Mouse (Mus musculus) layer of hippocampus, postnatal 25 days (tissue): ENCODE measurements around the gene Olfr195. TPM values are rescaled to one million over a fixed set of nuclear protein-coding genes. Genes with fewer than 3 reads are reported as not detected.
"Not testable (repeated sequence)": the region's sequence is repeated elsewhere in the genome, so short reads cannot be mapped to it uniquely, and the experiment has no call there.

Experiments used
- DNase-seq, 2 experiments: peaks; one replicate each; pipeline ENCODE4 v3.0.0; 2022; ENCODE audit warnings: mixed read lengths in 2 of 2, low spot score in 1 of 2; ENCODE audit errors: extremely low spot score in 1 of 2
- total RNA-seq, 2 experiments: library from RNA; stranded (reverse); gene quantifications; 2 replicates each; pipeline ENCODE4 v1.2.3; 2021

Olfr195 gene
- not detected for total RNA-seq

DNA sequence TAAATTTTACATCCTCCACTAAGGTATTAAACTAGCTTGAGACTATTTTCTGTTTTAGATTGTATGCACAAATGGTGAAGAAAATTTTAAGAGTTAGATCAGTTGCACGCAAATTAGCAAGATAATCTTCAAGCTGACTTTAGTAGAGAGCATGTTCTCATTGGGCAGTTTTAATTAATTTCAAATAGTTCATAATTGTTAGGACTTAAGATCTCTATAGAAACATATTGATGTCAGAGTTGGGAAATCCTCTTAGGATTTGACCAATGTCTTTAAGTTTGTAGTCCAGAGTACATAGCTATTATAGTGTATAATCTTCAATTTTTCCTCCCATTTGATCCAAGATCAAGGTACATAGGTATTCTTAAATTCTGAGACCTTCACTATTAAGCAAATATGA, at the start of gene Olfr195:
Gene Olfr195 (plus strand): TSS at position 301 of the 400 bp plus-strand sequence.
- DNase-seq = no peak

DNA sequence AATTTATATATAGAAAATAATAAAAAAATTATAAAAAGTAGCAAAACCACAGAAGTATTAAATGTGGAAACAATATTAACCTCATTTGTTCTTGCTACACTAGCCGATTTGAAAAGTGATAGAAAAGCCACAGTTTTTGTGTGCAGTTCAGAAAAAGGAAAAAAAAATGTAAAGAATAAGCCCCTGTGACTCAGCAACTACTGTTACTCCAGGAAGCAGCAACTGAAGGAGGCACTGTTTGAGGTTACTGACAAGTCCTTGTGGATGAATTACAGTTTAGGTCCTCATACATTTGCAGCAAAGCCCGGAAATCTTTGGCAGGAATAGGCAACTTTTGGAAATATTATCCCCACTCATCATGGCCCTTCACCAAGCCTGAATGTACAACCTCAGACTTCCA, 41.5 kb upstream of the Olfr195 start:
- no peak for DNase-seq

DNA sequence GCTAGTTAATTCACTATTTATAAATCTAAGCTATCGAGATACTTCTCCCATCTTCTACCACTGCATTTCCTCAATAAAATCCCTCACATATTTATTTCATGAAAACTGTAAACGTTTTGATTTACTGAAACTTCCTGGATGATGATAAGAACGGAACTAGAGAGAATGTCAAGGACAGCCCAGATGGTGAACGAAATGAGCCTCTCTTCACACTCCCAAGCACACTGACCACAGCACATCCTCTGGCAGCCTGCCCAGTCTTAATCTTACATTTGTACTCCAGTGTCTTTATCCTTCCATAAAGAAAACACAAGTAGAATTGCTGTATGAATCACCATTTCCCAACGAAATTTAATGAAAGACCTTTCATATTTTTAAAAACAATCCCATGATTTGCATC, 38.3 kb upstream of the Olfr195 start:
- DNase-seq = not testable (repeated sequence)

DNA sequence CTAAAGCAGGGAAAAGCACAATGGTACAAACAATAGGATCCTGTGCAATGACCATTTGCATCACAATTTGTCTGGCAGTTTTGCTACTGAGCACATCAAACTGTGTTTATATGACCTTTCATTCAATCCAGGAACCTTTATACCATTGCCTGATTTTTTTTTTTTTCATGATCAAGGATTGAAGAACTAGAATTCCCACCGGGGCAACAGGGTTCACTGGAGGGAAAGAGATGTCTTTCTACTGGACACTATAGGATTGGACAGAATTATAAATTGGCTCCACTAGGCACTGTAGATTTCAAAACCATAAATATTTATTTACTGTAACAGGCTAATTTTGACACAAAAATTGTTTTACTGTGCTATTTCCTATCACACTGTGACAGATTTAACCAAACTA, 35.1 kb upstream of the Olfr195 start, which contains the start of gene Olfr193:
Gene Olfr193 (minus strand): TSS at position 101 of the 400 bp plus-strand sequence.
- no peak for DNase-seq

DNA sequence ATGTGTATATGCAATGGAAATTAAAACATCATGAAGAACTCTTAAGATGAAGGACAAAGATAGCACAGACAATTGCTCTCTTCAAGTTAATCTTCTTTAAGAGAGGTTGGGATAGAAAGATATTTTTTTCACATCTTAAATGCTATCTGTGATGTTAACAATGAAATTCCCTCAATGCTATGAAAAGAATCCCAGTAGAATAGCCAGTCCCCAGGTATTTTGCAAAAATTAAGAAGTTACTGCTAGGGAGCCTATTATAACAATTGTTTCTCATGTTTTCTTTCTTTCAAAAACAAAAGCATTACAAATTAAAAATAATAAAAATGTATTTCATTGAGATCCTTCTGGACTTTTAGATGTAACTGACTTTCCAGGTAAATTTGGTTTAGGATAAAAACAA, 25.9 kb upstream of the Olfr195 start, which contains the start of gene Olfr194:
Gene Olfr194 (minus strand): TSS at position 101 of the 400 bp plus-strand sequence.
- no peak for DNase-seq

DNA sequence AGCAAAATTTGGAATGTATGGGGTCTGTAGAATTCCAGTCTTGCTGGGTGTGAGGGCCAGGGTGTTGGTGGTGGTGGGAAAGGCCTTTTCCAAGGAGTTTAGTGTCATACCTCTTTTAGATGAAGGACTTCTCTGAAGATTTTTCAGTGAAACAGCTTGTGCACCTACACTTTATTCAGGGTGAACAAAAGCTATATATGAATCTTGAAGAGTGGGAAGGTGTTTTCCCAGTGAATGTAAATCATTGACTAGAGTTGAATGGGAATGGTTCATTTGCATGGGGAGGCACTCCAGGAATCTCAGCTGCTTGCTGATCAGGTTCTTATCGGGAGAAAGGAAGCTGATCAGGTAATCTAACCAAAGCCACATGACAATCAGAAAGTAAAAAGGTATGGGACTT, 16.1 kb upstream of the Olfr195 start:
- no peak for DNase-seq

DNA sequence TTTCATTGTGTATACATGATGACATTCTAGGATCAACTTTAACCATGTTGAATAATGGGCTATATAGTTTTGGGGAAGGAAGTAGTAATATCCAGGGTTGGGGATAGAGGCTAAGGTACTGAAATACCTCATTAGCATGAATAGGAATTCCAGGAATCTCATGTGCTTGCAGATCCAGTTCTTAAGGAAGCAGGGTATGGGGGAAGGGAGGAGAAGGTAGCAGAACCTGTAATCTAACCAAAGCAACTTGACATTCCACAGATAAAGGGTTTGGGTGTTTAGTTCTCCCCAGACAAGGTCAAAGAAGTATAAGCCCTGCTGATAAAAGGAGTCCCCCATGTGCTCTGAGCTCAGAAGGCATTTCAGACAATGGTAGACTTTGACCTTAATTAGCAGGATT, 5.7 kb upstream of the Olfr195 start:
- DNase-seq = no peak

DNA sequence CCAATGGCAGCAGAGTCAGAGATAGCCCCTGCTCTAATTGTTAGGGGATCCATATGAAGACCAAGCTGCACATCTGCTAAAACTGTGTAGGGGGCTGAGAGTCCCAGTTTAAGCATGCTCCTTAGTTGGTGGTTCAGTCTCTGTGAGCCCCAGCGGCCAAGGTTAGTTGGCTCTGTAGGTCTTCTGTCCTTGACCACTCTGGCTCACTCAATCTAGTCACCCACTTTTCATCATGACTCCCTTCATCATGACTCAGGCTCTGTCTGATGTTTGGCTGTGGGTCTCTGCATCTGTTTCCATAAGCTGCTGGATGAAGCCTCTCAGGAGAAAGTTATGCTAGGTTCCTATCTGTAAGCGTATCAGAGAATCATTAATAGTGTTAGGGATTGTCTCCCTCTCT, 5.2 kb downstream of the Olfr195 start:
- no peak for DNase-seq

DNA sequence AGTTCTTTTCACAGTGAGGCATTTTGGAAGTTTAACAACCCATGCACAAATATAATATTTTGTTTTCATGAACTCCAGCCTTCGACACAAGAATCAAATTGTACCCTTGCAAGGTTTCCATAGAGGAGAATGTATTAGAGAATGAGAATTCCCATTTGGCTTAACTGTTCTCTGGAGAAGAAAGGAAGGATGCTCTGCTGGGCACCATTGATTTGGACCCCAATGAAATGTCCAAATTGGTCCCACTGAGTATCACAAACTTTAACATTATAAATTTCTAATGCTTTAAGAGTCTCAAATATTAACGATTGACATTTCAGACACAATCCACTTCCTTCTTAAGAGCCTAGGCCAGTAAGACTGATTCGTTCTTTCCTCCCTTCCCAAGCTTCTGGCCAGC, 23.5 kb downstream of the Olfr195 start, which contains the start of gene Olfr196:
Gene Olfr196 (minus strand): TSS at position 101 of the 400 bp plus-strand sequence.
- DNase-seq = no peak

Other genes starting within 250 kb of the Olfr195 start
- not detected for gene Olfr181, start 218.3 kb upstream of the Olfr195 start, total RNA-seq
- not detected for gene Olfr180, start 217.7 kb upstream of the Olfr195 start, total RNA-seq
- gene Olfr183, start 151.7 kb upstream of the Olfr195 start, total RNA-seq = not detected
- not detected for gene Olfr186, start 116.8 kb upstream of the Olfr195 start, total RNA-seq
- gene Olfr187, start 107.3 kb upstream of the Olfr195 start, total RNA-seq = not detected
- gene Olfr190, start 69.0 kb upstream of the Olfr195 start, total RNA-seq = not detected
- gene Olfr191, start 57.2 kb upstream of the Olfr195 start, total RNA-seq = not detected
- not detected for gene Olfr193, start 35.2 kb upstream of the Olfr195 start, total RNA-seq
- not detected for gene Olfr194, start 26.0 kb upstream of the Olfr195 start, total RNA-seq
- not detected for gene Olfr196, start 23.4 kb downstream of the Olfr195 start, total RNA-seq
- gene Olfr198, start 56.5 kb downstream of the Olfr195 start, total RNA-seq = not detected
- not detected for gene Olfr199, start 72.7 kb downstream of the Olfr195 start, total RNA-seq
- not detected for gene Olfr201, start 125.6 kb downstream of the Olfr195 start, total RNA-seq
- not detected for gene Olfr202, start 139.7 kb downstream of the Olfr195 start, total RNA-seq
- gene Olfr203, start 151.8 kb downstream of the Olfr195 start, total RNA-seq = not detected
- not detected for gene Olfr204, start 171.2 kb downstream of the Olfr195 start, total RNA-seq
- not detected for gene Olfr205, start 184.1 kb downstream of the Olfr195 start, total RNA-seq
- gene Olfr206, start 202.2 kb downstream of the Olfr195 start, total RNA-seq = not detected
- not detected for gene Olfr209, start 216.9 kb downstream of the Olfr195 start, total RNA-seq